Mouse (Mus musculus) liver, embryonic 14.5 days (tissue): ENCODE measurements around the gene Tyw3.

ENCODE experiments used
- CTCF ChIP-seq: IDR thresholded peaks from 2 replicates; pipeline ENCODE4 v1.5.1; 2016; ENCODE audit warnings: antibody characterized with exemption, low read depth, control low read depth
- EP300 ChIP-seq: IDR thresholded peaks from 2 replicates; pipeline ENCODE4 v1.6.1; 2016; ENCODE audit warnings: antibody characterized with exemption, low read depth

GRCm38 (mm10) chr3:154602141-154602540 lies 5.2 kb upstream of the Tyw3 start:
- no peak for TF ChIP-seq CTCF
- TF ChIP-seq EP300: no peak
